Mouse (Mus musculus) G1E (cell line): ENCODE measurements around the gene Znrf4.

Experiments used
- CTCF ChIP-seq: IDR thresholded peaks from 2 replicates; pipeline ENCODE4 v1.5.1; 2012; ENCODE audit warnings: low read depth, low read length, inconsistent platforms, mixed read lengths
- GATA1 ChIP-seq: IDR thresholded peaks from 2 replicates; pipeline ENCODE4 v1.6.1; 2012; ENCODE audit warnings: borderline replicate concordance, low read length, inconsistent platforms, mixed read lengths
- GATA2 ChIP-seq: IDR thresholded peaks from 2 replicates; pipeline ENCODE4 v1.6.1; 2012; ENCODE audit warnings: low read depth, low read length, inconsistent platforms, borderline replicate concordance

GRCm38 (mm10) chr17:56537912-56538311 lies 25.7 kb upstream of the Znrf4 start:
- TF ChIP-seq CTCF = no peak
- no peak for TF ChIP-seq GATA2
- no peak for TF ChIP-seq GATA1
